Mouse (Mus musculus) right cerebral cortex, postnatal 36 days (tissue): Measurements from ENCODE around the gene Apobec1.
"Not testable (repeated sequence)": the region's sequence is repeated elsewhere in the genome, so short reads cannot be mapped to it uniquely, and the experiment has no call there.

Experiments used
- DNase-seq, 2 experiments: peaks; one replicate each; pipeline ENCODE4 v3.0.0; 2022; ENCODE audit warnings: low spot score in 2 of 2, mixed read lengths in 1 of 2

The Apobec1 gene

DNA sequence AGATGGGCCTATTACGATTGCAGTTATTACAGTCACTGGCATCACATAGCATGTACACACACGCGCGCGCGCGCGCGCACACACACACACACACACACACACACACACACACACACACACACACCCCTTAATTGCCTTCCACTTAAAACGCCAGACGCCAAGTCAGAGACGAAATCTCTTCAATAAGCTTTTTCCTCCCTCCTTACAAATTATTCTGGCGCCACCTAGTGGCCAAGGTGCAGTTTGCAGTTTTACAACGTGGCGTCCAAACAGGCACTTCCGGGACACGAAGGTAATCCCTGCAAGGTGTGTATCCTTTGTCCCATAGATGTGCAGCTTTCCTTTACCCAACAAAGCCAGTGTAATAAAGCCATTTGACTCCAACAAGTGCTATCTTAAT is 41.8 kb downstream of the Apobec1 start:
- DNase-seq, result peak; percentile 23 to 41

DNA sequence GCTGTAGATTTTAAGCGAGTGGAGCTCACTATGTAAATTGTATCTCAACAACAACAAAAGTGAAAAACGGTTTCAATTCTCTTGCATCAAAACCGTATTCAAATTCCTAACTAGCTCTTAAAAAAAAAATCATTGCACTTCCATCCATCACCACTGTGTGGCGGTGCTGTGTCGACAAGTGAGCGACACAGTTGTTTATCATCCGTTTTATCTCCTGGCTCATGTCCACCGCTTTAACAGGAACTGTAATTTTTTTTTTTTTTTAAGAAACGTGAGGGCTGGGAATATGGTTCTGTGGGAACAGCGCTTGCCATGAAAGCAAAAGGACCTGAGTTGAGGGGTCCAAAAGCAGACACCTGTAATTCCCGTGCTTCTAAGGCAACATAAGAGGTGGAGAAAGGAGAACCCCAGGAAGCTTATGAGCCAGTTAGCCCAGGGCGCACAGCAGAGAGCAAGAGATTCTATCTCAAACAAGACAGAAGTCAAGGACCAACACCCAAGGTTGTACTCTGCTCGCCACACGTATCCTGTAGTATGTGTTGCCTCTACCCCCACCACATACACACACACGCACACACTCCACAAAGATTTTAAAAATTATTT is 45.2 kb downstream of the Apobec1 start:
- DNase-seq, result peak; percentile 34 to 57

GRCm38 (mm10) chr6:122555266-122555665 is 47.0 kb downstream of the Apobec1 start:
- no peak for DNase-seq

GRCm38 (mm10) chr6:122554102-122554501 is 48.1 kb downstream of the Apobec1 start:
- no peak for DNase-seq

GRCm38 (mm10) chr6:122553606-122554005 is 48.6 kb downstream of the Apobec1 start, which contains the start of gene Aicda:
Gene Aicda (plus strand): TSS chr6:122553801.
- no peak for DNase-seq

DNA sequence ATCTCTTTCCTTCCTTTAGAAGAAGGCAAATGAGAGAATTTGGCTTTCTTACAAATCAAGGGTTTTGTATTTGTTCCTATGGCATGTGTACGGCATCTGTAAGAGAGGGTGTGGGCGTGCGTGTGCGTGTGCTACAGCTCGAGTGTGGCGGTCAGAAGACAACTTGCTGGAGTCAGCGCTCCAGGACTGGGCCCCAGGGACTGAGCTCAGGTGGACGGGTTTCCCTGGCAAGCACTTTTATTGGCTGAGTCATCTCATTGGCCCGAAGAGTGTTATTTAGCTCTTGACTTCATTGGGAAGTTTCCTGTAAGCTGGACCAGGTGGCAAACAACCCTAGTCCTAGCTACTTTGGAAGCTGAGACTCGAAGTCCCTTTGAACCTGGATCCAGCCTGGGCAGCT is 56.3 kb downstream of the Apobec1 start:
- no peak for DNase-seq

DNA sequence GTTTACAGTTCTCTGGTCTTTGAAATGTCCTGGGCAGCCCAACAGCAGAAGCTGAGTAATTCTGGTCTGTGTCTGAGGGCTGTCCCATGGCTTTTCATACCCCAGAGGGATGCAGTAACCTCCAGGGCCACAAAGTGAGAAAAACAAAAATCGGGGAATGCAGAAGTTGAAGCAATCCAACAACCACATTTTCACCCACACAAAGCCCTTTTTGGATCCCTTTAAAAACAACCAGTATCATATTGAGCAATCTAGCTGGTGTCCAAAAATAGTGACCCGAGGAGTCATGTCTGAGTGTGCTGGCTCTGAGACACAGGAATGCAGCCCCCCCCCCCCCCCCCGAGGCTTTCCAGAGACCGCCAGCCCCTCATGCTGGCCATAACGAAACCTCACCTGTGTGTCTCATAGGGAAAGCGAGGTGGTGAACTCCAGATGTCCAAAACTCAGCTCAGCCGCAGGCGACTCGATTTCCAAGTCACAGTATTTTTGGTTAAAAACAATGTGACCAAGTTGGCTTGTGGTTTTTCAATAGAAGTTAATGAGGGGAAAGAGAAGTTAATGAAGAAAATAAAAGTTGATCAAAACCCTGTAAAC is 56.9 kb downstream of the Apobec1 start:
- no peak for DNase-seq

DNA sequence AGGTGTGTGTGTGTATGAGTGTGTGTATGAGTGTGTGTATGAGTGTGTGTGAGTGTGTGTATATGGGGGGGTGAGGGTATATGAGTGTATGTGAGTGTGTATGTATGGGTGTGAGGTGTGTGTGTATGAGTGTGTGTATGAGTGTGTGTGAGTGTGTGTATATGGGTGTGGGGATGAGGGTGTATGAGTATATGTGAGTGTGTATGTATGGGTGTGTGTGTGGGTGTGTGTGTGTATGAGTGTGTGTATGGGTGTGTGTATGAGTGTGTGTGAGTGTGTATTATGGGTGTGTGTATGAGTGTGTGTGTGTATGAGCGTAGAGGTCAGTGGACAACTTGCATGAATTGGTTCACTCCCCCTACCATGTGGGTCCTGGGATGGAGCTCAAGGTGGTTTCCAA is 57.6 kb downstream of the Apobec1 start:
- DNase-seq, result no peak

DNA sequence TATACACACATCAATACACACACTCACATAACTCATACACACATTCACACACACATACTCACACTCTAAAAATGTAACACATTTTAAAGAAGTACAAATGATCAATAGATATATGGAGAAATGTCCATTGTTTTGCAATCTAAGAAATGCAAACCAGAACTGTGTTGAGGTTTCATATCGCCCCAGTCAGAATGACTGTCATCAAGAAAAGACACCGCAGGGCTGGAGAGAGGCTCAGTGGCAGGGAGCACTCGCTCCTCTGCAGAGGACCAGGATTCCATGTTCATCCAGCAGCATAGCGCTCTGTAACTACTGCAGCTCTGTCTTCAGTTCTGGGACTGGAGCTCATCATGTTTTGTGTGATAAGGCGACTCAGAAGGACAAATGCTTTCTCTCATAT is 58.7 kb downstream of the Apobec1 start:
- DNase-seq, result no peak

GRCm38 (mm10) chr6:122542459-122542858 is 59.8 kb downstream of the Apobec1 start:
- DNase-seq, result not testable (repeated sequence)

DNA sequence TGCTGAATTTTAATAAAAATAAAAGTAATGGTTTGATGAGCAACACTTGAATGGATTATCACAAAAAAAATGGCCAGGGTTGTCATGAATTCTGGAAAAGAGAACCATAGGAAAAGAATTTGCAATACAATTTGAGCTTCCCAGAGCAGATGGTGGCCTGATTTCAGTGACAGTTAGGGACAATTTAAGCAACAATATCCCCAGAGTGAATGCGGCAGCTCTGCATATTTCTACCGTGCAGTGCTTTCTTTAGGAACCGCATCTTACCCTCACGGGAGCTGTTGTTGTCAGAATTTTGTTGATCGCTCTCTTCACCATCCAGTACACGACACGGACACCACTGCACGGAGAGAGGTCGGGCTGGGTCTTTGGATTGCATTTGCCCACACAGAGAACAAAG is 62.7 kb downstream of the Apobec1 start:
- DNase-seq, result no peak

- DNase-seq, result no peak
Measured at GRCm38 (mm10) chr6:122534032-122534431, 68.2 kb downstream of the Apobec1 start.

GRCm38 (mm10) chr6:122532883-122533302 is 69.4 kb downstream of the Apobec1 start:
- DNase-seq, result no peak

- DNase-seq, result no peak
Measured at GRCm38 (mm10) chr6:122531466-122532174, 70.6 kb downstream of the Apobec1 start.

GRCm38 (mm10) chr6:122528136-122528535 is 74.1 kb downstream of the Apobec1 start:
- no peak for DNase-seq
